Mouse (Mus musculus): ENCODE measurements around the gene Maml3.

DNA sequence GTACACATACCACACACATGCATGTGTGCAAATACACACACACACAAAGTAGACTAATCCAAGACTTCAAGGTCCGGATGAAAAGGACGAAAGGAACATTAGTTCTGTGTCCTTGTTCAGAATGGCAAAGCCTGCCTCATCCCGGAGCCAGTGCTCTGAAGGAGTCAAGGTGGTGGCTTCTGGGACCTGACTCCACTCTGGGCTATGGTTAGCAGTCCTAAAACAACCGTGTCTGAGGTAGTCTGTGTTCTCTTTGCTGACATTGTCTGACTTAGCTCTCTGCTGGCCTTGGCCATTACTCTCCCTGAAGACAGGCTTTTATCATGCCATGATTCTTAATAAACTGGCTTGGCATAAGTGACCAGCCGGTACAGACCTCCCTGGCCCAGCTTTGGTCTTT, 445.5 kb downstream of the Maml3 start:
- TF ChIP-seq CTCF (IDR thresholded peaks at IDR 0.05; ENCODE audit: low read depth, low read length), result no peak
- TF ChIP-seq POLR2A (IDR thresholded peaks at IDR 0.05; ENCODE audit: borderline replicate concordance, low read depth, low read length), result no peak
